Mouse (Mus musculus) adipocyte (in vitro differentiated cells): ENCODE measurements around the gene Dffb.
A peak's percentile ranks its signal among the peaks of the same experiment; 100 is the strongest.
"Not testable (repeated sequence)": the region's sequence is repeated elsewhere in the genome, so short reads cannot be mapped to it uniquely, and the experiment has no call there.

Experiments
- DNase-seq: peaks from one replicate; pipeline ENCODE4 v3.0.0-alpha.2; 2016; ENCODE audit warnings: low spot score

Dffb gene

GRCm38 (mm10) chr4:153962631-153963030 is 12.3 kb downstream of the Dffb start:
- DNase-seq: no peak

- DNase-seq: peak; percentile 54
Measured at GRCm38 (mm10) chr4:153957444-153958250, 17.3 kb downstream of the Dffb start.

GRCm38 (mm10) chr4:153956569-153957405 is 18.1 kb downstream of the Dffb start, which contains the start of gene A430005L14Rik:
TSS of gene A430005L14Rik (plus strand) at chr4:153957237.
- peak; percentile 96 for DNase-seq

- no peak for DNase-seq
Measured at GRCm38 (mm10) chr4:153955651-153956050, 19.3 kb downstream of the Dffb start.

GRCm38 (mm10) chr4:153951692-153952091 is 23.2 kb downstream of the Dffb start:
- no peak for DNase-seq

- no peak for DNase-seq
Measured at GRCm38 (mm10) chr4:153951150-153951549, 23.8 kb downstream of the Dffb start.

GRCm38 (mm10) chr4:153950372-153950771 is 24.6 kb downstream of the Dffb start:
- DNase-seq: peak; percentile 52

GRCm38 (mm10) chr4:153945741-153946140 is 29.2 kb downstream of the Dffb start:
- no peak for DNase-seq

GRCm38 (mm10) chr4:153944261-153944660 is 30.7 kb downstream of the Dffb start:
- DNase-seq: no peak

GRCm38 (mm10) chr4:153943243-153943642 is 31.7 kb downstream of the Dffb start:
- peak; percentile 42 for DNase-seq

GRCm38 (mm10) chr4:153929921-153930320 is 45.0 kb downstream of the Dffb start:
- no peak for DNase-seq

- DNase-seq: no peak
Measured at GRCm38 (mm10) chr4:153929425-153929824, 45.5 kb downstream of the Dffb start.

- DNase-seq: no peak
Measured at GRCm38 (mm10) chr4:153928772-153929299, 46.1 kb downstream of the Dffb start.

GRCm38 (mm10) chr4:153922090-153922489 is 52.8 kb downstream of the Dffb start:
- DNase-seq: not testable (repeated sequence)

- no peak for DNase-seq
Measured at GRCm38 (mm10) chr4:153920517-153921233, 54.3 kb downstream of the Dffb start.

- no peak for DNase-seq
Measured at GRCm38 (mm10) chr4:153917773-153918500, 57.0 kb downstream of the Dffb start.
